Mouse (Mus musculus) embryonic fibroblast, embryonic 13.5 days (primary cell): Measurements from ENCODE around the gene Gpsm2. TPM values are rescaled to one million over a fixed set of nuclear protein-coding genes. Genes with fewer than 3 reads are reported as not detected.
"Not testable (repeated sequence)": the region's sequence is repeated elsewhere in the genome, so short reads cannot be mapped to it uniquely, and the experiment has no call there.

ENCODE experiments used
- H3K27ac ChIP-seq: 2 replicates; pipeline ENCODE4 v1.5.1; 2012; ENCODE audit warnings: low read length, control low read depth, inconsistent platforms; ENCODE audit not compliant: insufficient read depth
- H3K4me1 ChIP-seq: 2 replicates; pipeline ENCODE4 v1.6.1; 2011; ENCODE audit warnings: low read length; ENCODE audit not compliant: control insufficient read depth, insufficient read depth
- H3K4me3 ChIP-seq: 2 replicates; pipeline ENCODE4 v1.5.1; 2011; ENCODE audit warnings: mild to moderate bottlenecking, control low read depth, low read length; ENCODE audit not compliant: insufficient read depth
- CTCF ChIP-seq: IDR thresholded peaks from 2 replicates; pipeline ENCODE4 v1.5.1; 2011; ENCODE audit warnings: mild to moderate bottlenecking, control low read depth, low read length, moderate library complexity, borderline replicate concordance; ENCODE audit not compliant: insufficient read depth
- POLR2A ChIP-seq: IDR thresholded peaks from 2 replicates; pipeline ENCODE4 v1.6.1; 2011; ENCODE audit warnings: low read depth, mild to moderate bottlenecking, control low read depth, low read length, moderate library complexity
- polyA plus RNA-seq: library from polyadenylated mRNA; stranded (reverse); fragments of >200 nt; gene quantifications from 2 replicates; pipeline ENCODE4 v1.2.4, GENCODE M21; 2011; ENCODE audit warnings: low read depth; ENCODE audit not compliant: missing spikeins, insufficient read length

Gpsm2 gene
- polyA plus RNA-seq, 1 experiment = 56.0 TPM

GRCm38 (mm10) chr3:108713065-108713675 lies 8.9 kb downstream of the Gpsm2 start:
- Histone ChIP-seq H3K4me3 (no peak overlapping the region), H3K27ac (no peak overlapping the region), H3K4me1 (no peaks in the 10 kb centered on the region)
- no peak for TF ChIP-seq POLR2A
- no peak for TF ChIP-seq CTCF

GRCm38 (mm10) chr3:108711296-108711695 lies 10.8 kb downstream of the Gpsm2 start:
- Histone ChIP-seq H3K27ac (no peak overlapping the region), H3K4me1 (no peaks in the 10 kb centered on the region), H3K4me3 (no peak overlapping the region)
- no peak for TF ChIP-seq CTCF
- no peak for TF ChIP-seq POLR2A

GRCm38 (mm10) chr3:108702789-108703188 lies 19.3 kb downstream of the Gpsm2 start:
- Histone ChIP-seq H3K4me1 (no peaks in the 10 kb centered on the region), H3K27ac (no peak overlapping the region), H3K4me3 (no peak overlapping the region)
- TF ChIP-seq CTCF (no peak), POLR2A (no peak)

- no peak for TF ChIP-seq POLR2A
- TF ChIP-seq CTCF = no peak
- Histone ChIP-seq H3K4me1 (no peaks in the 10 kb centered on the region), H3K4me3 (no peak overlapping the region), H3K27ac (no peak overlapping the region)
Observed at GRCm38 (mm10) chr3:108701256-108701655, 20.9 kb downstream of the Gpsm2 start.

- Histone ChIP-seq H3K4me3 (no peak overlapping the region), H3K27ac (no peak overlapping the region), H3K4me1 (no peaks in the 10 kb centered on the region)
- no peak for TF ChIP-seq CTCF
- no peak for TF ChIP-seq POLR2A
Observed at GRCm38 (mm10) chr3:108699786-108700185, 22.3 kb downstream of the Gpsm2 start.

- H3K27ac ChIP-seq = no peak overlapping the region
- H3K4me1 ChIP-seq = no peaks in the 10 kb centered on the region
- no peak for TF ChIP-seq CTCF
- no peak for TF ChIP-seq POLR2A
- H3K4me3 ChIP-seq = no peak overlapping the region
Observed at GRCm38 (mm10) chr3:108698662-108699061, 23.4 kb downstream of the Gpsm2 start.

- H3K4me1 ChIP-seq = peaks cover 3% of the 10 kb centered on the region; the same call in 1 of the 2 replicates
- no peak overlapping the region for H3K4me3 ChIP-seq
- H3K27ac ChIP-seq = no peak overlapping the region
- TF ChIP-seq CTCF (no peak), POLR2A (no peak)
Observed at GRCm38 (mm10) chr3:108694321-108694720, 27.8 kb downstream of the Gpsm2 start.

- H3K27ac ChIP-seq = peak overlapping the region; percentile 68
- no peak overlapping the region for H3K4me3 ChIP-seq
- peaks cover 3% of the 10 kb centered on the region; the same call in 1 of the 2 replicates for H3K4me1 ChIP-seq
- TF ChIP-seq POLR2A (no peak), CTCF (no peak)
Observed at GRCm38 (mm10) chr3:108689979-108690378, 32.1 kb downstream of the Gpsm2 start.

- no peak overlapping the region for H3K4me3 ChIP-seq
- TF ChIP-seq POLR2A = no peak
- TF ChIP-seq CTCF = no peak
- peaks cover 3% of the 10 kb centered on the region; the same call in 1 of the 2 replicates for H3K4me1 ChIP-seq
- H3K27ac ChIP-seq = peak overlapping the region; percentile 31; the same call in 1 of the 2 replicates
Observed at GRCm38 (mm10) chr3:108689446-108689845, 32.7 kb downstream of the Gpsm2 start.

- no peak for TF ChIP-seq CTCF
- Histone ChIP-seq H3K4me3 (no peak overlapping the region), H3K4me1 (peaks cover 3% of the 10 kb centered on the region; the same call in 1 of the 2 replicates), H3K27ac (no peak overlapping the region; the same call in 1 of the 2 replicates)
Observed at GRCm38 (mm10) chr3:108689015-108689441, 33.1 kb downstream of the Gpsm2 start.

- no peak overlapping the region for H3K4me3 ChIP-seq
- no peak overlapping the region for H3K27ac ChIP-seq
- TF ChIP-seq CTCF = no peak
- TF ChIP-seq POLR2A = no peak
- H3K4me1 ChIP-seq = peaks cover 3% of the 10 kb centered on the region; the same call in 1 of the 2 replicates
Observed at GRCm38 (mm10) chr3:108685701-108686100, 36.4 kb downstream of the Gpsm2 start.

- not testable (repeated sequence) for H3K4me3 ChIP-seq, H3K27ac ChIP-seq, H3K4me1 ChIP-seq
Observed at GRCm38 (mm10) chr3:108683597-108683996, 38.5 kb downstream of the Gpsm2 start.
